Mouse (Mus musculus) stomach, embryonic 14.5 days (tissue): ENCODE measurements at regions not wholly inside any gene's neighbourhood (a gene's known extent, or its start where the extent isn't known, plus 50 kb on each side); places are given as distances from the start of the nearest gene placed in this dataset.

Source experiments
- ATAC-seq: fragments of 200-750 bp; cut with Nextera tagmentation; 2 replicates; pipeline ENCODE4 v1.8.0; 2017; ENCODE audit warnings: low read depth, moderate TSS enrichment; ENCODE audit not compliant: insufficient number of reproducible peaks, insufficient read depth, low FRiP score
- H3K27ac ChIP-seq: fragments of 300-500 bp; sonication (generic); 2 replicates; pipeline ENCODE4 v1.5.1; 2014; ENCODE audit warnings: mild to moderate bottlenecking, low read length, moderate library complexity, mixed read lengths
- H3K27me3 ChIP-seq: fragments of 300-500 bp; sonication (generic); 2 replicates; pipeline ENCODE4 v1.6.1; 2014; ENCODE audit warnings: low read length, control low read depth, mixed read lengths; ENCODE audit not compliant: control insufficient read depth, insufficient read depth
- H3K36me3 ChIP-seq: fragments of 300-500 bp; sonication (generic); 2 replicates; pipeline ENCODE4 v1.6.1; 2014; ENCODE audit warnings: mild to moderate bottlenecking, control low read depth, low read length, moderate library complexity, mixed read lengths; ENCODE audit not compliant: control insufficient read depth, insufficient read depth
- H3K4me1 ChIP-seq: fragments of 300-500 bp; sonication (generic); 2 replicates; pipeline ENCODE4 v1.6.1; 2014; ENCODE audit warnings: low read length, control low read depth, mixed read lengths; ENCODE audit not compliant: control insufficient read depth, insufficient read depth
- H3K4me2 ChIP-seq: fragments of 300-500 bp; sonication (generic); replicated peaks from 2 replicates; pipeline ENCODE4 v1.6.1; 2014; ENCODE audit warnings: low read depth, low read length, control low read depth
- H3K4me3 ChIP-seq: fragments of 300-500 bp; sonication (generic); 2 replicates; pipeline ENCODE4 v1.5.1; 2014; ENCODE audit warnings: low read depth, low read length, control low read depth
- H3K9ac ChIP-seq: fragments of 300-500 bp; sonication (generic); replicated peaks from 2 replicates; pipeline ENCODE4 v1.6.1; 2014; ENCODE audit warnings: low read depth, mild to moderate bottlenecking, control low read depth, low read length, moderate library complexity, mixed read lengths
- H3K9me3 ChIP-seq: fragments of 300-500 bp; sonication (generic); 2 replicates; pipeline ENCODE4 v1.6.1; 2016; ENCODE audit warnings: low read depth, low read length, control low read depth; ENCODE audit not compliant: control insufficient read depth
- WGBS: fragments of 180-500 bp; shearing (Covaris S2); extraction: QIAGEN DNeasy Blood & Tissue Kit; methylation state at CpG from one replicate; pipeline ENCODE4 v1.1.7; 2014; 5-methylcytosine and 5-hydroxymethylcytosine counted together

DNA sequence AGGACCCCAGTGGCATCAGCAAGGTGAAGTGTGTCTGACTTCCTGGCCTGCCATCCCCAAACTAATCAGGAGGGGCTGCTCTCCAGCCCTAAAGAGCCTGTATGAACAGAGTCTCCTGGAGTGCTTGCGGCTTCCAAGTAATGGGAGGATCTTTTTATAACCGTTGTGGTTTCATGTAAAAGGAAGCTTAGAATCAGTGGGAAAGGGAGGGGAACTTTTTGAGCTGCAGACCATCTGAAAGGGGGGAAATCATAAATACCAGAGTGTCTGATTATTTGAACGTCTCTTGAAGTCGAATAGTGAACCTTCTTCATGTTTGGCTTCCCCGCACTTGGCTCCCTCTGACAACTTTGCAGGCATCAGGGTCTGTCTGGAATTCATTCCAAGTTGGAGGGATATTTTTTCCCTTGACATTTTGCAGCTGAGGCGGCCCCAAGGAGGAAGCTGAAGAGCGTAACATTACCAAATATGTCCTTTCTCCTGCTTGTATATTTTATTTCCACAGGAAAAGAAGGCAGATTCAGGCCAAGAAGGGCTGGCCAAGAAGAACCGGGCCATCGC lies 147.2 kb upstream of the Ccn2 start:
- H3K4me1 ChIP-seq = peaks cover 13% of the 10 kb centered on the region
- peak overlapping the region; percentile 95 for H3K27ac ChIP-seq
- WGBS = 32% methylated on average over 9 of the region's 9 CpGs
- peak; percentile 62; the same call in 1 of the 2 replicates for ATAC-seq
- no peak overlapping the region for H3K4me3 ChIP-seq
- H3K9ac ChIP-seq = no peak overlapping the region; the same call in 1 of the 2 replicates
- no peaks in the 10 kb centered on the region for H3K27me3 ChIP-seq
- H3K36me3 ChIP-seq = no peaks in the 10 kb centered on the region
- H3K4me2 ChIP-seq = no peak overlapping the region
- no peaks in the 10 kb centered on the region for H3K9me3 ChIP-seq

DNA sequence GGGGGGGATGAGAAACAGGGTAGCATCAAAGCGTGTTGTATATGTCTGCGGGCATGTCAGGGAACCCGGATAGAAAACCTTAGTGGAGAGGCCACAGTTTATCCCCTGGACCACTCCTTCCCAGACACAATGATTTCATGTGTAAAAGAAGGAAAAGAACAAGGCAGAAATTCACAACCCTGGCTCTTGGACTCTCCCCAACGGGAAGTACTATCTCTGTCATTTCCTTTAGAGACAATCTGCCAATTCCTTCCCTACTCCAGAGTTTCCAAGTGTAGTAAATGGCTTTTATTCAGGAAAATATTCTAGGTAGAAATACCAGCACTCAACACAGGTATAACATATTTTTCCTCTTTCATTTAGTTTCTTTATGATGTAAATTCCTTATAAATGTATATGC lies 141.7 kb upstream of the Ccn2 start:
- 77% methylated on average over 4 of the region's 4 CpGs for WGBS
- ATAC-seq = no peak
- Histone ChIP-seq H3K4me1 (peaks cover under 1% of the 10 kb centered on the region; the same call in 1 of the 2 replicates), H3K4me3 (no peak overlapping the region), H3K27ac (peak overlapping the region; percentile 29; the same call in 1 of the 2 replicates), H3K4me2 (no peak overlapping the region), H3K27me3 (no peaks in the 10 kb centered on the region), H3K9me3 (no peaks in the 10 kb centered on the region), H3K9ac (no peak overlapping the region), H3K36me3 (no peaks in the 10 kb centered on the region)

DNA sequence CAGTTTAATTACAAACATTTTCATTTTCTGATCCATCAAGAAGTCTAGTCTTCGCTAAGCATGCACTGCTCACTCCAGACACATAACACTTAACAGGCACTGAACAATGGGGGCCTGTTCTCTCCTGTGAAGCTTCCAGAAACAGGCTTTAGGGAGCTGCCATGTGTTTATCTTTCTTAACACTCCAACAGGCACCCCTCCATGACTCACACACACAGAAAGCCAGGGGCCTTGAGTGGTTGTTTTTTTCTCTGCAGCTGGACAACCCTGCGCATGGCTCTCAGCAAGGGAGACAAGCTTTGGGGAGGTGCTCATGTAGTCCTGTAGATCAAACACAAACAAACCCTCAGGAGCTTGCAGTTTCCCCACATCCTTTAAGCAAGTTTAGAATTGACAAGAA lies 136.6 kb upstream of the Ccn2 start:
- peak overlapping the region; percentile 58; the same call in 1 of the 2 replicates for H3K27ac ChIP-seq
- H3K4me3 ChIP-seq = no peak overlapping the region
- H3K9ac ChIP-seq = no peak overlapping the region
- H3K9me3 ChIP-seq = no peaks in the 10 kb centered on the region
- no peaks in the 10 kb centered on the region for H3K27me3 ChIP-seq
- no peaks in the 10 kb centered on the region for H3K36me3 ChIP-seq
- H3K4me1 ChIP-seq = peaks cover 5% of the 10 kb centered on the region; the same call in 1 of the 2 replicates
- WGBS = 36% methylated on average over 2 of the region's 2 CpGs
- ATAC-seq = peak; percentile 67; the same call in 1 of the 2 replicates
- no peak overlapping the region for H3K4me2 ChIP-seq

- Histone ChIP-seq H3K9me3 (no peaks in the 10 kb centered on the region), H3K4me2 (no peak overlapping the region), H3K27ac (no peak overlapping the region), H3K4me1 (peaks cover 1% of the 10 kb centered on the region; the same call in 1 of the 2 replicates), H3K9ac (no peak overlapping the region), H3K4me3 (no peak overlapping the region), H3K27me3 (no peaks in the 10 kb centered on the region), H3K36me3 (no peaks in the 10 kb centered on the region)
- 100% methylated on average over 1 of the region's 1 CpGs for WGBS
- no peak for ATAC-seq
These were observed 131.4 kb upstream of the Ccn2 start for GRCm38 (mm10) chr10:24463873-24464272.

GRCm38 (mm10) chr10:24464377-24464776 lies 130.9 kb upstream of the Ccn2 start:
- no peaks in the 10 kb centered on the region for H3K27me3 ChIP-seq
- no peak overlapping the region for H3K27ac ChIP-seq
- no peak overlapping the region for H3K9ac ChIP-seq
- ATAC-seq = no peak
- no peak overlapping the region for H3K4me3 ChIP-seq
- no peaks in the 10 kb centered on the region for H3K9me3 ChIP-seq
- no peaks in the 10 kb centered on the region for H3K36me3 ChIP-seq
- no peak overlapping the region for H3K4me2 ChIP-seq
- 76% methylated on average over 3 of the region's 3 CpGs for WGBS
- no peaks in the 10 kb centered on the region for H3K4me1 ChIP-seq

DNA sequence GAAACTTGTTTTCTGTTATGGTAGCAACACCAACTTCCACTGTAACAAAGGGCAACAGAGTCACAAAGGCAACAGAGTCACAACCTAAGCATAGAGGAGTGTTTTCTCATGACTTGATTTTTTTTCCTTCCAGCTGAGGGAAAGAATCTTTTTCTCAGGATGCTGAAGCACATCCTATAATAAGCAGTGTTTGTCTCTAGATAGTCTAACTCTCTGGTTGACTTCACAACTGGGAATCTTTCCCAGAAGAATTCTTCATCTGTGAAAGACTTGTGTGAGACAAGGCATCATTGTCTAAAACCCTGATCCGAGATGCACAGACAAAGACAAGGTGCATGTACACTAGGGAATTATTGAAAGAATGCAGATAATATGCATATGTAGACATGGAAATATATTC lies 125.5 kb upstream of the Ccn2 start:
- H3K4me3 ChIP-seq = no peak overlapping the region
- no peak for ATAC-seq
- 88% methylated on average over 1 of the region's 1 CpGs for WGBS
- no peak overlapping the region for H3K4me2 ChIP-seq
- H3K9me3 ChIP-seq = no peaks in the 10 kb centered on the region
- no peaks in the 10 kb centered on the region for H3K4me1 ChIP-seq
- no peak overlapping the region for H3K27ac ChIP-seq
- no peaks in the 10 kb centered on the region for H3K36me3 ChIP-seq
- no peaks in the 10 kb centered on the region for H3K27me3 ChIP-seq
- no peak overlapping the region for H3K9ac ChIP-seq

- WGBS = 63% methylated on average over 2 of the region's 2 CpGs
- ATAC-seq = no peak
These were observed 123.7 kb upstream of the Ccn2 start for GRCm38 (mm10) chr10:24471521-24471920.

GRCm38 (mm10) chr10:24476288-24476687 lies 119.0 kb upstream of the Ccn2 start:
- no peak overlapping the region for H3K9ac ChIP-seq
- H3K27ac ChIP-seq = no peak overlapping the region
- no peak for ATAC-seq
- no peak overlapping the region for H3K4me3 ChIP-seq
- H3K36me3 ChIP-seq = no peaks in the 10 kb centered on the region
- H3K27me3 ChIP-seq = no peaks in the 10 kb centered on the region
- H3K4me1 ChIP-seq = no peaks in the 10 kb centered on the region; the same call in 1 of the 2 replicates
- no peaks in the 10 kb centered on the region for H3K9me3 ChIP-seq
- H3K4me2 ChIP-seq = no peak overlapping the region

More at GRCm38 (mm10) chr10:24471521-24471920, 123.7 kb upstream of the Ccn2 start:
- Histone ChIP-seq H3K27ac (no peak overlapping the region), H3K9me3 (no peaks in the 10 kb centered on the region), H3K27me3 (no peaks in the 10 kb centered on the region), H3K4me3 (no peak overlapping the region), H3K4me1 (no peaks in the 10 kb centered on the region), H3K9ac (no peak overlapping the region), H3K4me2 (no peak overlapping the region), H3K36me3 (no peaks in the 10 kb centered on the region)

GRCm38 (mm10) chr10:24478535-24478934 lies 116.7 kb upstream of the Ccn2 start:
- no peak overlapping the region for H3K27ac ChIP-seq
- H3K9ac ChIP-seq = no peak overlapping the region
- WGBS = 95% methylated on average over 2 of the region's 2 CpGs
- no peak overlapping the region for H3K4me3 ChIP-seq
- no peak for ATAC-seq
- no peaks in the 10 kb centered on the region for H3K36me3 ChIP-seq
- H3K27me3 ChIP-seq = no peaks in the 10 kb centered on the region
- no peak overlapping the region for H3K4me2 ChIP-seq
- no peaks in the 10 kb centered on the region; the same call in 1 of the 2 replicates for H3K4me1 ChIP-seq
- H3K9me3 ChIP-seq = no peaks in the 10 kb centered on the region
